Mouse (Mus musculus): ENCODE data around the gene Hsf5.

The Hsf5 gene

DNA sequence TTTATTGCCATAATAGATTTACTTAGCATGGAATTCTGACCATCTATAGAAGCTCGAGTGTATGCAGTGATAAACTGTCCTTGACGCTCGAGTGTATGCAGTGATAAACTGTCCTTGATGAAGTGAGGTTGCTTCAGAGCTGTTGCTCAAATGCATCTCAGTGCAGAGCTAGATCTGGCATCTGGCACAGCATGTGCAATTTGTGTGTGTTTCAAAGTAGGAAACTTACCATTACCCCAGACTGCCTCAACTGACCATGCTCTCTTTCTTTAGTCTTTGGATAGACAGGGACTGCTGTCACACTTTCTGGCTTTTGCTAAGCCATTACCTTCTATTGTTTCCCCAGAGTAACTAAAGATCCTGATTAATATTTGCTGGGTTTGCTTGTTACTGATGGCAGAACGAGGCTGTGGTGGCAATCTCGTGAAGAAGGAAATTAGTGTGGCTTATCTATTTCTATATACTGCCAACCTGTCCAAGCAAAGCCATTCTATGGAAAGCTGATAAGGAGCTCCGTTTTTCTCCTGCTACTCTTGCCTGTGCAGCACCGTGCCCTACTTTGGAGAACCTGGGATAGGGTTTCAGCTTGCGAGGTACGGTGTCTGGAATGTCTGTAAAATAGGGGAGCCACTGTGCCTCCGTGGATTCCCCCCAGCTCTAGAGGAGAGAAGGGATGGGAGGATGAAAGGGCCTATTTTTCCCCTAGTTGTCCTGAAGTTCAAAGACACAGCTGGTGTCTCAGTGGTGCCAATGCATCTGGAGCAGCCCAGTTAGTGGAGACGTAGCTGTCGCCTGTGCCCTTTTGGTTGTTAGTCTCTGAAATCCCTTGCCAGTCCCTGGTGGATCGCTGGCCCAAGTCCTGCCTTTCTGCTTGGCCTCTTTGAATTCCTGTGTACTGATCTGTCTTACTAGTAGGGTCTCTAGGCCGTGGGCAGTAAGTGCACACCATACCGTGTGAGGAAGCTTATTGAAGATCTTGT, 70.6 kb downstream of the Hsf5 start:
- DNase-seq (ENCODE audit: extremely low read depth, low read depth) = no peak

DNA sequence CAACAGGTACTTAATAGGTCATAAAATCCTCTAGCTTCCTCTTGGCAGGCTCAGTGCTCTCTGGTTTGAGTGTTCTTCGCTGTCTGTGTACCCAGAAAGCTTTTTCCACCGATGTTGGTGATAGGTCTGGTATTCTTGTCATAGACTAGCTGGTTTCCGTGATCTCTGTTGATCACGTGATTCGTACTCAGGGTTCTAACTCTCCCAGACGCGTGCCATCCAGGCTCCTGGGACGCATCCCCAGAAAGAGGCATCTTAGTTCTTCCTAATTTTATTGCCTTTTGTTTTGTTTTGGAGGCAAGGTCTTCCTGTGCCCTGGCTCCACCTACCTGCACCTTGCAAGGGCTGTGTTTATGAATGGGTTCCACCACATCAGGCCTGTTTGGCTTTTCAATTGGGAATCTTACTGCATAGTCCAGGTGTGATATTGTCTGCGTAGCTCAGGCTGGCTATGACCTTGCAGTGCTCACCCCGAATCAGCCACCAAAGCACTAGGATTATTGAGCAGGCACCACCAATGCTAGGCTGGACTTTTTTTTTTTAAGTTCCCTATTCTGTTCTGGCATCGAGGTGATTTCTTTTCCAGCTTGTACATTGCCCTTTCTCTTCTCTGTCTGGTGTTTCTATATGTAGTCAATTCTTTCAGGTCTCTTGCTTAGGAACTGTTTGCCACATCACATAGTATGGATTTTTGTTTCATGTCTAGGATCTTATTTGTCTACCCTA, 71.7 kb downstream of the Hsf5 start:
- DNase-seq (ENCODE audit: extremely low read depth, low read depth) = no peak

DNA sequence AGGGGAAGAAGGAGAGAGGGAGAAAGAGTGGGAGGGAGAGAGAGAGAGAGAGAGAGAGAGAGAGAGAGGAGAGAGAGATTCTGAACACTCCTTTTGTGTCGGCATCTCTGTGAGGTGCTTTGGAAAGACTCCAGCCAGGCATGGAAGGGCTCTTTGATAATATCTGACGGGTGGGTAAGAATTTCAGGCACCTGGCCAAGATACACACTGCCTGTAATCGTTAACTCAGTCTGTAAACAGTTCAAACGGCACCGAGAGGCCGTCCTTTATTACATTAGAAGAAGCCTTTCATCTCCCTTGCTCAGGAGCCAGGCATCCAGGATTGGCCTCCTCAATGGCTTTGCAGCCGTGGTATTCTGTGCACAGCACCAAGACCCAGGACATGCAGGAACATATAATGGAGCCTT, 72.4 kb downstream of the Hsf5 start:
- peak; percentile 27 for DNase-seq (ENCODE audit: extremely low read depth, low read depth)

DNA sequence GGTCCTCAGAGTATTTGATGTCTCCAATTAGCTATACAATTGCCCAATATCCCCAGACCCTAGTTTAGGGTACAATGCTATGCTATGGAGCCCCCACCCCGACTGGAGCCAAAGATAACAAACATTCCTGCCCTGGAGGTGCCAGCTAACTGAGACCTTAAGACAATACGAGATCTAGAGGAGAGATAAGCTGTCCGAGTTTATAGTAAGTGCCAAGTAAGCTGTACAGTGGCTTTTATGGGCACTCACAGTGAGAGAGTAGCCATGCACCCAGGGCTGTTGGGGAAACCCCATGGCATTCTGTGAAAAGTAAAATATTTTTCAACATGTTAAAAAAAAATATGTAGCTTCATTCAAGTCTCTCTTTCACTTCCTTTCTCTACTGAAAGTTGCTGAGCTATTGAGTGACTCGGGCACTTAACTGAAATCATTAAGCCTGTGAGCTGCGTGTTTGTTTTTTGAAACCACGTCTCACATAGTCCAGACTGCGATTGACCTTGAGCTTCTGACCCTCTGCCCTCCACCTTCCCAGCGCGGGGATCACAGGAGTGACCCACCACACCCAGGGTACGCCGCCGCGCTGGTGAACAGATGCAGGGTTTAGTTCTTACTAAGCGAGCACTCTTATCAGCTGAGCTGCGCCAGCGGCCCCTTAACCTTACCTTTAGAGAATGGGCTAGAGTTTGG, 73.2 kb downstream of the Hsf5 start:
- DNase-seq (ENCODE audit: extremely low read depth, low read depth) = no peak

DNA sequence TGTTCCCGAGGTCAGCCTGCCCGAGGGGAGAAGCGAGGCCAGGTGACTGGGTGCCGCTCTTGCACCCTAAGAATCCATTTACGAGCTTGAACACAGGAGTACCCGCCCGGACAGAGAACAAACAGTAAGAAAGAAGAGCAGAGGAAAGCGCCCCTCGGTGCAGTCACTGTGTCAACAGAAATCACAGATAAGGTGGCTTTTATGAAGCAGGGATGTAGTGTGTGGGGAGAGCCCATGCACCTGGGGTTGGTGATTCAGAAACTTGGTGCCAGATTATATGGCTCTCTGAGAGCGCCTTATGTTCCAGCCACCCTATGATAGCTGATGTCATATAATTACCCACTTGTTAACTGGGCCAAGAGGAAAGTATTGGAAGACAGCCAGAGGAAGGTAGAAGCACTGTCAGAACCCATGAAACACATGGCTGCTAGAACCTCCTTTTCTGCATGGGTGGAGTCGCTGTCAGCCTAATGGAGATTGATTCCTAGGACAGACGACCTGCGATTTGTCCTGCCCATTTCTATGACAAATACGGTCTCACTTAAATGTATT, 80.2 kb downstream of the Hsf5 start:
- DNase-seq (ENCODE audit: extremely low read depth, low read depth) = no peak

DNA sequence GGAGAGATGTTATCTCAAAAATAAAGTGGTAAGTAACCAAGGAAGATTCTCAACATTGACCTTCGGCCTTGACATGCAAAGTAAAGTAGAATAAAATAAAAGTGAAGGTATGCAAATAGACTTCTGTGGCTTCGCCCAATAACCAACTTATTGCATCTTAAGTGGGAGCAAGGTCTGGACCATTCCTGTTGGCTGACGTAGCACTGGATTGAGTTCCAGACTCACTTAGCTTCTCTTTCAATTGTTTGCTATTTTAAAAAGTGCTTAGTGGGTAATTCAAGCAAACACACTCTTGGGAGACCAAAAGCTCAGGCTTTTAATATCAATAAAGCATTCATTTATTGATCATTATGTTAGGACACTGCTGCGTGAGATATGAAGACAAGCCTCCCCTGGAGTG, 81.2 kb downstream of the Hsf5 start:
- no peak for DNase-seq (ENCODE audit: extremely low read depth, low read depth)

DNA sequence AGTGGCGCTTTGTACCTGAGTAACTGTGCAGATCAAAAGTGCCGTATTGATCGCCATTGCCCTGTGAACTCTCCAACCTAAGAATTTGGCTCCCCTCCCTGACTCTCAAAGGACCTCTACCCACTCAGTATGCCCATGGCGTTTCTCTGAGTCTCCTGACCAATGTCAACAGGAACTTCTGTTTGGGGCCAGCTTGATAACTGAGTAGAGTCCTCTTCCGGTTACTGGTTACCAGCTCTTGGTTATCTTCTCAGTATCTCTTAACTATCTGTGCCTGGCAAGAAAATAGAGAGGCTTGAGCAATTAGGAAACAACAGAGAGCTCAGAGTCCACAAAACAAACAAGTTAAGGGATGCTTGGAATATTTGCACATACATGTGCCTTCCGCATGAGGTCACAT, 84.1 kb downstream of the Hsf5 start:
- no peak for DNase-seq (ENCODE audit: extremely low read depth, low read depth)

DNA sequence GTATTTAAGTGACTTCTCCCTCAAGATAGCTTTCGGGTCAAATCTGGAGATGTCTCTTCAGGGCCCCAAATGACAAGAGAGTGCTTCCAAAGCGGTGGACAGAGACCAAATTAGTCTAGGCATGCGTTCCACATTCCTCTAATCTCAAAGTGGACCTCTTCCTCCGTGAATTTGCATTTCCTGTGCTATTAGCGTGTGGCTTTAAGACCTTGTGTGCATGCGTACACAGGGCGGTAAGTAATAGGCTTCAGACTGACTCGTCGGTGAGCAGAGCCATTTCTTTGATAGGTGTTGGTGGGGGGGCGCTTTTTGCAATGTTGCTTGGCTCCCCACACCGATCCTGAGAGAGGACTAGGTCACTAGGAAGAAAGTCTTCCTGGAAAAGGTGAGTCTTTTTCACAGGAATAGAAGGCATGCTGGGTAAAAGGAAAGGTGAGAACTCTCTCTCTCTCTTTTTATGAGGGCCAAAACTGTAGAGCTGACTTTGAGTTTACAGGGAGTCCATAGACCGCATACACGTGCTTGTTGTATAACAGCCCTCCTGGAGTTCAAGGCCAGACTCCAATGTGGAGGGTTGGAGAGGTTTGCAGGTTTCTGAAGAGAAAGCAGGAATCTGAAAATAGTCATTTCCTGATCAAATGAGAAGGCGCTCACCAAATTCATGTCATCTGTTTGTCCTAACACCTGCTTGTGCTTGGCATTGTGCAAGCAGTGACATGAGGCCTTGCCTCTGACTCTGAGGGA, 85.1 kb downstream of the Hsf5 start:
- no peak for DNase-seq (ENCODE audit: extremely low read depth, low read depth)

DNA sequence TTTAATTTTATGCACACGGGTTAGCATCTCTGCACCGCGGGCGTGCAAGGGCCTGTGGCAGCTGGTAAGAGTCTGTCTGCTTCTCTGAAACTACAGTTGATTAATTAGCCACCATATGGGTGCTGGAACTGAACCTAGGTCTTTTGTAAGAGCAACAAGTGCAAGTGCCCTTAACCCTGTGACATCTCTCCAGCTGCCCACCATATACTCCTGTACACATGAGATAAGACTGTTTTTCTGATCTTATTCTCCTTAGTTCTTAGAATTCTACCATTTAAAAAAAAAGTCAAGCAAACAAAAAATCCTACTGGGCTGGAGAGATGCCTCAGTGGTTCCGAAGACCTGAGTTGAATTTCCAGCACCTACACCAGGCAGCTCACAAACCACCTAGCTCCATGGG, 86.7 kb downstream of the Hsf5 start:
- no peak for DNase-seq (ENCODE audit: extremely low read depth, low read depth)

DNA sequence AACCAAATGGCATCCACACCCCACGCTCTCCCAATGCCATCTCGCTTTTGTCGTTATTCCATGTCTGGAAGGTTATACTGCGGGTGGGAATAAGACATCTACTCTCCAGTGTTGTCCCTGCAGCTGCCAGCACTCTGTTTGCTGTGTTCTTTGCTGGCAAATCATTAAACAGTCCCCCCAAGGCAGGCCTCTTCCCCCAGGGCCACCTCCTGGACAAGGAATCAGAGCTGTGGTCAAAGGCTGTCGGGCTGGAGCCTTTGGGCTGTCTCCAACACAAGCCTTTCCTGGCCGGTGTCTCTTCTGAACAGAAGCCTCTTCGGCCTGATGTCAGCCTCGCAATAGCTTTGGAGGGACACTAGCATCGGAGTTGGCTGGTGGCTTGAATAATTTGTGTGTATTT, 87.3 kb downstream of the Hsf5 start:
- DNase-seq (ENCODE audit: extremely low read depth, low read depth) = no peak

DNA sequence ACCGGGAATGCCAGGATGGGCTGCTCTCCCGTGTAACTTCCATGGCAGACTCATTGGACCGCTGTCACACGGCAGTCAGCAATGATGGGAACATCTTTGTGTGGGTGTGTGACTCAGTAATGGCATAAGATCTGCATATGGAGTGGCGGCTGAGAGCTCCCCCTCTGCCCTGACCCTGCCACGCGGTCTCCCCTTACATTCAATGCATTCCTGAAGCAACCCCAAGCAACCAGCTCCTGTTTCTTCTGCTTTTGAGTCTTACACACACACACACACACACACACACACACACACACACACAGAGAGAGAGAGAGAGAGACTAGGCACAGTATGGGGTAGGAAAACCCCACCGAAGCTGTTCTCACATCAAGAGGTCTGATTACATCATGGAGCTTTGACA, 90.6 kb downstream of the Hsf5 start:
- no peak for DNase-seq (ENCODE audit: extremely low read depth, low read depth)

DNA sequence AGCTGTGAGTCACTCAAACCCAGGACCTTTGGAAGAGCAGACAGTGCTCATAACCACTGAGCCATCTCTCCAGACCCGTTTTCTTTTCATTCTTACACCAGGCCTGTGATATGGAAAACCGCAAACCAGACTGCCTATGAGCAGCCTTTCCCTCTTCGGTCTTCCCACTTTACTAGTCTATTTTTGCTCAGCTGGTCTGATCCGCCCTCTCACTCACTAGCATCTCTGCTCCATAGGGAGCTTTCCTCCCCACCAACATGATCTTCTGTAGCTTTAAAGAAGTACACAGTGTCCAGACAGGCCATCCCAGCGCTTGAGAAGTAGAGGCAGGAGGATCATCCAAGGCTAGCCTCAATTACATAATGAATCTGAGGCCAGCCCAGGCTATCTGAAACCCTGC, 92.0 kb downstream of the Hsf5 start:
- no peak for DNase-seq (ENCODE audit: extremely low read depth, low read depth)
